Mouse (Mus musculus): ENCODE data around the gene Pklr. TPM values are rescaled to one million over a fixed set of nuclear protein-coding genes. Genes with fewer than 3 reads are reported as not detected.

Pklr gene
- polyA plus RNA-seq, 2 experiments: 0.14 to 0.50 TPM

- WGBS: 63% methylated on average over 1 of the region's 1 CpGs
Measured at GRCm38 (mm10) chr3:89163123-89163522, 27.2 kb downstream of the Pklr start.

GRCm38 (mm10) chr3:89163643-89164245 is 27.8 kb downstream of the Pklr start:
- no peak for TF ChIP-seq POLR2A (IDR thresholded peaks at IDR 0.05; ENCODE audit: borderline replicate concordance, extremely low read depth, insufficient read depth, insufficient read length)
- H3K36me3 ChIP-seq (ENCODE audit: control insufficient read depth, insufficient read depth, low read length): peaks cover 25% of the 10 kb centered on the region
- no peak for ATAC-seq (ENCODE audit: low FRiP score, low read depth)
- peaks cover 9% of the 10 kb centered on the region for H3K27me3 ChIP-seq (ENCODE audit: control insufficient read depth, insufficient read depth, low read length)
- DNase-seq (ENCODE audit: low spot score): no peak
- WGBS: 70% methylated on average over 5 of the region's 5 CpGs
- peak overlapping the region; percentile 47 for H3K4me2 ChIP-seq (replicated peaks; ENCODE audit: low read depth, low read length, severe bottlenecking)
- peak overlapping the region; percentile 96; the same call in 1 of the 2 replicates for H3K9ac ChIP-seq (ENCODE audit: low read depth, low read length, severe bottlenecking)
- H3K4me3 ChIP-seq (replicated peaks; ENCODE audit: low read length): peak overlapping the region; percentile 81
- H3K27ac ChIP-seq (replicated peaks; ENCODE audit: low read depth, low read length): no peak overlapping the region
- H3K4me1 ChIP-seq (ENCODE audit: control insufficient read depth, insufficient read depth, low read length): peaks cover 21% of the 10 kb centered on the region
- no peaks in the 10 kb centered on the region for H3K9me3 ChIP-seq (ENCODE audit: control insufficient read depth, low read length)

More at GRCm38 (mm10) chr3:89163123-89163522, 27.2 kb downstream of the Pklr start:
- Histone ChIP-seq H3K27ac (replicated peaks; ENCODE audit: low read depth, low read length) (no peak overlapping the region), H3K9ac (ENCODE audit: low read depth, low read length, severe bottlenecking) (no peak overlapping the region), H3K4me1 (ENCODE audit: control insufficient read depth, insufficient read depth, low read length) (peaks cover 21% of the 10 kb centered on the region), H3K4me2 (replicated peaks; ENCODE audit: low read depth, low read length, severe bottlenecking) (no peak overlapping the region), H3K4me3 (replicated peaks; ENCODE audit: low read length) (no peak overlapping the region), H3K9me3 (ENCODE audit: control insufficient read depth, low read length) (no peaks in the 10 kb centered on the region), H3K36me3 (ENCODE audit: control insufficient read depth, insufficient read depth, low read length) (peaks cover 19% of the 10 kb centered on the region), H3K27me3 (ENCODE audit: control insufficient read depth, insufficient read depth, low read length) (peaks cover 15% of the 10 kb centered on the region)
- DNase-seq (ENCODE audit: low spot score): no peak
- no peak for TF ChIP-seq POLR2A (IDR thresholded peaks at IDR 0.05; ENCODE audit: borderline replicate concordance, extremely low read depth, insufficient read depth, insufficient read length)
- ATAC-seq (ENCODE audit: low FRiP score, low read depth): no peak

DNA sequence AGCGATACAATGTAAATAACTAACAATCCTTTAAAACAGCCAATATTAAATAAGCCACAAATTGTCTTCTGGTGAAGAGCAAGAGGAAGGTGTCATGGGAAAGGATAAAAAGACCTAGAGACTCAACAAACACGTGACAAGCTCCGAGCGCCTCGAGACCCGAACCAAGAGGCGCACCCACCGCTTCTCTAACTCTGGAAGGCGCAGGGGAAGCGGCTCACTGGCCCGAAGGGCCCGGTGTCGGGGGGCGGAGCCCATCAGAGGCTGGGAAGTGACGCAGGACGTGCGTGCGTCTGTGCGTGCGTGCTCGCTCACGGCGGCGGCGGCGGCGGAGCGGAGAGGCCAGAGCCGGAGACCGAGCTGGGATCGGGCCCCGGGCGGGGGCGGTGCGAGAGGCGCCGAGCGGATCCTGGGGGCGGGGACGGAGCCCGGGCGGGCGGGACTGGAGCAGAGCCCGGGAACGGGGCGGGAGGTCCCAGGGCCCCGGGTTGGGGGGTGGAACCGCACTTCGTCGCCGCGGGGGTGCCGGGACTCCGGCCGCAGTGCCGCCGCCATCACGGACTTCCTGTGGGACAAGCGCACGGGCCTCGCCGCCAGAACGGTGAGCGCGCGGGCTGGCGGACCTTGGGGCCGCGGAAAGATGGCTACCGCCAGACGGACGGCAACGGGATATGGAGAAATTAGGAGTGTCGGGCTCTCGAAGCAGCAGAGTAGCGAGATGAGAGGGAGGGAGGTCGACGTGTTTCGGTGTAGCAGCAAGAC is 28.7 kb downstream of the Pklr start, which contains the start of gene Clk2:
Gene Clk2 (plus strand): TSS at position 290 of the 762 bp plus-strand sequence.
- ATAC-seq (ENCODE audit: low FRiP score, low read depth): peak; percentile 97
- H3K36me3 ChIP-seq (ENCODE audit: control insufficient read depth, insufficient read depth, low read length): peaks cover 34% of the 10 kb centered on the region

DNA sequence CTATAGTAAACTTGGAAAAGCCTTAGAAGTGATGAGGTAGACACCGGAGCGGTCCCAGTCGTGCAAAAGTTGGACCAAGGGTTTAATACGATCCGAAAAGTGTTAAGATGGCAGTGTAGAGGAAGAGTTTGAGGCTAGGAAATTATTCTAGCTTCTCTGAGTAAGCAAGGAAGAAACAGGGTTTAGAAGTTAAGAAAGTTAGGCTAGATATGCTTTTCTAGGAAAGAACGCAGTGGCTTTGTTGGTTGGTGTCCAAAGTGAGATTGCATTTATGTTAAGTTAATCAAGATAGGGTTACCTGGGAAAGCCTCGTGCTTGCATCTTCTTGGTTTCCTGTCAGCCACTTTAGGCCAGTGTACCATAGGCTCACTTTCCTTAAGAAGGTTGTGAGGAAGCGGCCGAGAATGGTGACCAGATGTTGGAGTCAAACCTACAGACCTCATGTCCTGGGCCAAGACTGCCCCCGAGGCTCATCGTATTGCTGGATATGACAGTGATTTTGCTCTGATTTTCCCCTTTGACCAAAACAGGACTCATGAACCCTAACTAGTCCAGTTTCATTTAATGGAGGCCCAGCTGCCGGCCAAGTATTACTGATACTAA is 29.4 kb downstream of the Pklr start:
- no peak for TF ChIP-seq POLR2A (IDR thresholded peaks at IDR 0.05; ENCODE audit: borderline replicate concordance, extremely low read depth, insufficient read depth, insufficient read length)
- no peaks in the 10 kb centered on the region for H3K27me3 ChIP-seq (ENCODE audit: control insufficient read depth, insufficient read depth, low read length)
- peak overlapping the region; percentile 97 for H3K27ac ChIP-seq (replicated peaks; ENCODE audit: low read depth, low read length)
- peak overlapping the region; percentile 81 for H3K4me3 ChIP-seq (replicated peaks; ENCODE audit: low read length)
- no peaks in the 10 kb centered on the region for H3K9me3 ChIP-seq (ENCODE audit: control insufficient read depth, low read length)
- DNase-seq (ENCODE audit: low spot score) (no peak), ATAC-seq (ENCODE audit: low FRiP score, low read depth) (no peak)
- peaks cover 41% of the 10 kb centered on the region for H3K36me3 ChIP-seq (ENCODE audit: control insufficient read depth, insufficient read depth, low read length)
- H3K4me1 ChIP-seq (ENCODE audit: control insufficient read depth, insufficient read depth, low read length): peaks cover 12% of the 10 kb centered on the region
- peak overlapping the region; percentile 96 for H3K9ac ChIP-seq (ENCODE audit: low read depth, low read length, severe bottlenecking)
- WGBS: 16% methylated on average over 12 of the region's 12 CpGs
- peak overlapping the region; percentile 47 for H3K4me2 ChIP-seq (replicated peaks; ENCODE audit: low read depth, low read length, severe bottlenecking)

More for the DNA sequence above, 28.7 kb downstream of the Pklr start, which contains the start of gene Clk2:
- peak; percentile 89 for DNase-seq (ENCODE audit: low spot score)
- Histone ChIP-seq H3K9me3 (ENCODE audit: control insufficient read depth, low read length) (no peaks in the 10 kb centered on the region), H3K27me3 (ENCODE audit: control insufficient read depth, insufficient read depth, low read length) (no peaks in the 10 kb centered on the region), H3K4me1 (ENCODE audit: control insufficient read depth, insufficient read depth, low read length) (peaks cover 13% of the 10 kb centered on the region), H3K4me3 (replicated peaks; ENCODE audit: low read length) (peak within 1 kb of the TSS; percentile 81), H3K27ac (replicated peaks; ENCODE audit: low read depth, low read length) (peak within 1 kb of the TSS; percentile 97), H3K4me2 (replicated peaks; ENCODE audit: low read depth, low read length, severe bottlenecking) (peak within 1 kb of the TSS; percentile 47), H3K9ac (ENCODE audit: low read depth, low read length, severe bottlenecking) (peak within 1 kb of the TSS; percentile 96)
- TF ChIP-seq POLR2A (IDR thresholded peaks at IDR 0.05; ENCODE audit: borderline replicate concordance, extremely low read depth, insufficient read depth, insufficient read length): peak; percentile 72; the same call in 1 of the 2 replicates
- under 1% methylated on average over 74 of the region's 79 CpGs for WGBS

DNA sequence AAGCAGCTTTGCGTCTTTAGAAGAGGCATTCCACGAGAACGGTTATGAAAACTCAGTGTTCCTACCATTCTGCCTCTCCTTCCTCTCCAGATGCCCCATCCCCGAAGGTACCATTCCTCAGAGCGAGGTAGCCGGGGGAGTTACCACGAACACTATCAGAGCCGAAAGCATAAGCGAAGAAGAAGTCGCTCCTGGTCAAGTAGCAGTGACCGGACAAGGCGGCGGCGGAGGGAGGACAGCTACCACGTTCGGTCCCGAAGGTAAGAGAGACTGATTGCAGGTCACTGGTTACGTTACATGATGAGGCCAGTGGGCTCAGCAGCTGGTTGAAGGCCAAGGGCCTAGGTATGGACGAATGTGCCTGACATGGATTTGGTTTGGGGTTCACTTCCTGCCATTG is 31.0 kb downstream of the Pklr start:
- H3K36me3 ChIP-seq (ENCODE audit: control insufficient read depth, insufficient read depth, low read length): peaks cover 56% of the 10 kb centered on the region

More for the DNA sequence above, 31.0 kb downstream of the Pklr start:
- no peak overlapping the region for H3K27ac ChIP-seq (replicated peaks; ENCODE audit: low read depth, low read length)
- H3K4me1 ChIP-seq (ENCODE audit: control insufficient read depth, insufficient read depth, low read length): peaks cover 12% of the 10 kb centered on the region
- no peak overlapping the region for H3K4me2 ChIP-seq (replicated peaks; ENCODE audit: low read depth, low read length, severe bottlenecking)
- 92% methylated on average over 19 of the region's 19 CpGs for WGBS
- H3K27me3 ChIP-seq (ENCODE audit: control insufficient read depth, insufficient read depth, low read length): no peaks in the 10 kb centered on the region
- DNase-seq (ENCODE audit: low spot score) (no peak), ATAC-seq (ENCODE audit: low FRiP score, low read depth) (no peak)
- H3K9ac ChIP-seq (ENCODE audit: low read depth, low read length, severe bottlenecking): no peak overlapping the region
- no peak overlapping the region for H3K4me3 ChIP-seq (replicated peaks; ENCODE audit: low read length)
- no peak for TF ChIP-seq POLR2A (IDR thresholded peaks at IDR 0.05; ENCODE audit: borderline replicate concordance, extremely low read depth, insufficient read depth, insufficient read length)
- H3K9me3 ChIP-seq (ENCODE audit: control insufficient read depth, low read length): no peaks in the 10 kb centered on the region

All from limb, embryonic 14.5 days (tissue).